Mouse (Mus musculus): ENCODE data around the gene Cmip. TPM values are rescaled to one million over a fixed set of nuclear protein-coding genes. Genes with fewer than 3 reads are reported as not detected.

The Cmip gene
- polyA plus RNA-seq, 1 experiment from 2014 or later: 13.7 TPM

GRCm38 (mm10) chr8:117498179-117498914 is 241.5 kb downstream of the Cmip start, which contains the start of gene Plcg2:
TSS of gene Plcg2 (plus strand) at chr8:117498291.
- Histone ChIP-seq H3K27me3 (ENCODE audit: control insufficient read depth, insufficient read depth, low read length) (peaks cover 16% of the 10 kb centered on the region), H3K4me1 (ENCODE audit: control insufficient read depth, insufficient read depth, low read length) (peaks cover 6% of the 10 kb centered on the region; the same call in 1 of the 2 replicates), H3K9me3 (replicated peaks; ENCODE audit: control insufficient read depth, low read length) (no peaks in the 10 kb centered on the region), H3K27ac (ENCODE audit: low read length) (no peak within 1 kb of the TSS), H3K4me3 (replicated peaks; ENCODE audit: low read length) (peak within 1 kb of the TSS; percentile 68), H3K36me3 (ENCODE audit: control insufficient read depth, insufficient read depth, low read length) (no peaks in the 10 kb centered on the region), H3K4me2 (ENCODE audit: low read depth, low read length) (peak within 1 kb of the TSS; percentile 99), H3K9ac (ENCODE audit: low read length) (peak within 1 kb of the TSS; percentile 79)
- WGBS: 1% methylated on average over 62 of the region's 62 CpGs
- ATAC-seq (ENCODE audit: insufficient read depth, low FRiP score): peak; percentile 51

GRCm38 (mm10) chr8:117498915-117499540 is 242.2 kb downstream of the Cmip start:
- 17% methylated on average over 20 of the region's 20 CpGs for WGBS
- Histone ChIP-seq H3K27me3 (ENCODE audit: control insufficient read depth, insufficient read depth, low read length) (peaks cover 16% of the 10 kb centered on the region), H3K9ac (ENCODE audit: low read length) (peak overlapping the region; percentile 79), H3K9me3 (replicated peaks; ENCODE audit: control insufficient read depth, low read length) (no peaks in the 10 kb centered on the region), H3K4me3 (replicated peaks; ENCODE audit: low read length) (peak overlapping the region; percentile 68), H3K4me1 (ENCODE audit: control insufficient read depth, insufficient read depth, low read length) (peaks cover 6% of the 10 kb centered on the region; the same call in 1 of the 2 replicates), H3K36me3 (ENCODE audit: control insufficient read depth, insufficient read depth, low read length) (no peaks in the 10 kb centered on the region), H3K27ac (ENCODE audit: low read length) (no peak overlapping the region), H3K4me2 (ENCODE audit: low read depth, low read length) (peak overlapping the region; percentile 99)
- no peak for ATAC-seq (ENCODE audit: insufficient read depth, low FRiP score)

GRCm38 (mm10) chr8:117500232-117500823 is 243.5 kb downstream of the Cmip start:
- H3K9ac ChIP-seq (ENCODE audit: low read length): no peak overlapping the region
- no peak overlapping the region for H3K4me3 ChIP-seq (replicated peaks; ENCODE audit: low read length)
- no peak for ATAC-seq (ENCODE audit: insufficient read depth, low FRiP score)
- H3K36me3 ChIP-seq (ENCODE audit: control insufficient read depth, insufficient read depth, low read length): no peaks in the 10 kb centered on the region
- H3K4me1 ChIP-seq (ENCODE audit: control insufficient read depth, insufficient read depth, low read length): peaks cover 6% of the 10 kb centered on the region; the same call in 1 of the 2 replicates
- no peak overlapping the region for H3K27ac ChIP-seq (ENCODE audit: low read length)
- peaks cover 16% of the 10 kb centered on the region for H3K27me3 ChIP-seq (ENCODE audit: control insufficient read depth, insufficient read depth, low read length)
- no peaks in the 10 kb centered on the region for H3K9me3 ChIP-seq (replicated peaks; ENCODE audit: control insufficient read depth, low read length)
- H3K4me2 ChIP-seq (ENCODE audit: low read depth, low read length): no peak overlapping the region
- 68% methylated on average over 5 of the region's 5 CpGs for WGBS

- Histone ChIP-seq H3K27me3 (ENCODE audit: control insufficient read depth, insufficient read depth, low read length) (peaks cover 16% of the 10 kb centered on the region), H3K36me3 (ENCODE audit: control insufficient read depth, insufficient read depth, low read length) (no peaks in the 10 kb centered on the region), H3K4me1 (ENCODE audit: control insufficient read depth, insufficient read depth, low read length) (peaks cover 6% of the 10 kb centered on the region; the same call in 1 of the 2 replicates), H3K9ac (ENCODE audit: low read length) (no peak overlapping the region), H3K4me3 (replicated peaks; ENCODE audit: low read length) (no peak overlapping the region), H3K9me3 (replicated peaks; ENCODE audit: control insufficient read depth, low read length) (no peaks in the 10 kb centered on the region), H3K27ac (ENCODE audit: low read length) (no peak overlapping the region), H3K4me2 (ENCODE audit: low read depth, low read length) (no peak overlapping the region)
- 86% methylated on average over 6 of the region's 6 CpGs for WGBS
- ATAC-seq (ENCODE audit: insufficient read depth, low FRiP score): no peak
Observed at GRCm38 (mm10) chr8:117501323-117501722, 244.5 kb downstream of the Cmip start.

- Histone ChIP-seq H3K4me2 (ENCODE audit: low read depth, low read length) (no peak overlapping the region), H3K9ac (ENCODE audit: low read length) (no peak overlapping the region), H3K27ac (ENCODE audit: low read length) (no peak overlapping the region), H3K4me1 (ENCODE audit: control insufficient read depth, insufficient read depth, low read length) (peaks cover 6% of the 10 kb centered on the region; the same call in 1 of the 2 replicates), H3K4me3 (replicated peaks; ENCODE audit: low read length) (no peak overlapping the region), H3K27me3 (ENCODE audit: control insufficient read depth, insufficient read depth, low read length) (peaks cover 9% of the 10 kb centered on the region), H3K9me3 (replicated peaks; ENCODE audit: control insufficient read depth, low read length) (no peaks in the 10 kb centered on the region), H3K36me3 (ENCODE audit: control insufficient read depth, insufficient read depth, low read length) (no peaks in the 10 kb centered on the region)
- WGBS: 62% methylated on average over 13 of the region's 13 CpGs
- no peak for ATAC-seq (ENCODE audit: insufficient read depth, low FRiP score)
Observed at GRCm38 (mm10) chr8:117503405-117504069, 246.7 kb downstream of the Cmip start.

- no peaks in the 10 kb centered on the region for H3K4me1 ChIP-seq (ENCODE audit: control insufficient read depth, insufficient read depth, low read length)
- no peak for ATAC-seq (ENCODE audit: insufficient read depth, low FRiP score)
- no peak overlapping the region for H3K9ac ChIP-seq (ENCODE audit: low read length)
- H3K4me3 ChIP-seq (replicated peaks; ENCODE audit: low read length): no peak overlapping the region
- no peak overlapping the region for H3K27ac ChIP-seq (ENCODE audit: low read length)
- WGBS: 84% methylated on average over 8 of the region's 8 CpGs
- H3K4me2 ChIP-seq (ENCODE audit: low read depth, low read length): no peak overlapping the region
- H3K27me3 ChIP-seq (ENCODE audit: control insufficient read depth, insufficient read depth, low read length): no peaks in the 10 kb centered on the region
- H3K9me3 ChIP-seq (replicated peaks; ENCODE audit: control insufficient read depth, low read length): no peaks in the 10 kb centered on the region
- H3K36me3 ChIP-seq (ENCODE audit: control insufficient read depth, insufficient read depth, low read length): no peaks in the 10 kb centered on the region
Observed at GRCm38 (mm10) chr8:117507703-117508102, 250.8 kb downstream of the Cmip start.

Small RNA genes within 50 kb of the gene (microRNA-seq; reads per million reads assigned to microRNA genes)
- gene Mir7077 (not detected), gene Mir7078 (not detected)

Other genes with a start within 250 kb of the Cmip start
- gene Pkd1l2, start 174.6 kb upstream of the Cmip start, polyA plus RNA-seq (2015; fragmentation: Nextera tagmentation; extraction: Ambion mirVana): 0.48 and 0.71 TPM in 2 replicates
- gene Bco1, start 161.2 kb upstream of the Cmip start, polyA plus RNA-seq (2015; fragmentation: Nextera tagmentation; extraction: Ambion mirVana): 0.92 and 1.2 TPM in 2 replicates
- 2.2 TPM in 2 replicates for gene Gan, start 98.9 kb upstream of the Cmip start, polyA plus RNA-seq (2015; fragmentation: Nextera tagmentation; extraction: Ambion mirVana)
- gene Plcg2, start 241.2 kb downstream of the Cmip start, polyA plus RNA-seq (2015; fragmentation: Nextera tagmentation; extraction: Ambion mirVana): 4.6 and 5.2 TPM in 2 replicates